Mouse (Mus musculus): Measurements from ENCODE around the gene P2rx1. TPM values are rescaled to one million over a fixed set of nuclear protein-coding genes. Genes with fewer than 3 reads are reported as not detected.
A peak's percentile ranks its signal among the peaks of the same experiment; 100 is the strongest.

The P2rx1 gene
- polyA plus RNA-seq, 1 experiment from 2014 or later = 1.0 TPM

DNA sequence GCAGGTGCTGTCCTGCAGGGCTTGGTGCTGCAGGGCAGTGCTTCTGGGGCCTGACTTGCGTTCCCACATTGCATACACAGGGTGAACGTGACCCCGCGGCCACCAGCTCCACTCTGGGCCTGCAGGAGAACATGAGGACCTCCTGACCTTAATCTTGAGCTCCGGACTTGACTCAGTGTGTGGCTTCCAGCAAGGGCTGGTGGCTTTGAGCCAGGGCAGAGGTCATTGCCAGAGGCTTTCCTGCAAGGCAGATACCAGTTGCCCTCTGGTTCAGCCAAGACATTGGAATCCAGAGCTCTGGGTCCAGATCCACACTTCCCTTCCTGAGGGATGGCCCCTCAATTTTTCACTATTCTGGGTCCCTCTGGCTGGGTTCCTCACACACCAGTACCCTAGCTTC is 15.1 kb downstream of the P2rx1 start:
- Histone ChIP-seq H3K4me1 (no peaks in the 10 kb centered on the region), H3K9me3 (no peaks in the 10 kb centered on the region), H3K27me3 (peaks cover 24% of the 10 kb centered on the region), H3K9ac (no peak overlapping the region), H3K4me3 (no peak overlapping the region), H3K27ac (no peak overlapping the region), H3K36me3 (no peaks in the 10 kb centered on the region), H3K4me2 (replicated peaks) (no peak overlapping the region)
- WGBS = 69% methylated on average over 5 of the region's 5 CpGs
- no peak for ATAC-seq (ENCODE audit: insufficient number of reproducible peaks, insufficient read depth, low FRiP score, low TSS enrichment)

DNA sequence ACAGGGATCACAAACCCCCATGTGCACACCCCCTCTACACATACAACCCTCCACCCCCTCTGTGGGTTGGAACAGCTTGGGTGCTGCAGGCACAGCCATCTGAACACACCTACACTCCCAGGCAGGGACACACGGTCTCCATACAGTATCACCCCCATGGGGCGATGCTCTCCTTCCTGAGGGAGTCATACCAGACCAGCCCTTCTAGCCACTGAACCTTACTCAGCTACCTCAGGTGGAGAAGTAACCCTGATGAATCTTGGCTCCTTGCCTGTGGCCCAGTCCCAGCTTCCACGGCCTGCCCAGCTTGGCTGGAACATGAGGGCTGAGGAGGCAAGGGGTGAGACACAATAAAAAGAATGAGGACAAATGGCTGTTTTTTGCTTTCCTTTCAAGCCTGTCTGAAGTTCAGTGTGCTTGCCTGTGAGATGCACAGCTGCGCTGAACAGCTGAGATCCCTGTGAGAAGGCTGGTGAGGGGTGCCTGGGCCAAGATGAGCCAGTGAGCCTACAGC is 16.0 kb downstream of the P2rx1 start:
- Histone ChIP-seq H3K9ac (no peak overlapping the region), H3K4me3 (no peak overlapping the region), H3K36me3 (no peaks in the 10 kb centered on the region), H3K4me1 (peaks cover 5% of the 10 kb centered on the region), H3K4me2 (replicated peaks) (no peak overlapping the region), H3K27ac (no peak overlapping the region), H3K9me3 (no peaks in the 10 kb centered on the region), H3K27me3 (peaks cover 23% of the 10 kb centered on the region)
- WGBS = 85% methylated on average over 4 of the region's 4 CpGs
- no peak for ATAC-seq (ENCODE audit: insufficient number of reproducible peaks, insufficient read depth, low FRiP score, low TSS enrichment)

DNA sequence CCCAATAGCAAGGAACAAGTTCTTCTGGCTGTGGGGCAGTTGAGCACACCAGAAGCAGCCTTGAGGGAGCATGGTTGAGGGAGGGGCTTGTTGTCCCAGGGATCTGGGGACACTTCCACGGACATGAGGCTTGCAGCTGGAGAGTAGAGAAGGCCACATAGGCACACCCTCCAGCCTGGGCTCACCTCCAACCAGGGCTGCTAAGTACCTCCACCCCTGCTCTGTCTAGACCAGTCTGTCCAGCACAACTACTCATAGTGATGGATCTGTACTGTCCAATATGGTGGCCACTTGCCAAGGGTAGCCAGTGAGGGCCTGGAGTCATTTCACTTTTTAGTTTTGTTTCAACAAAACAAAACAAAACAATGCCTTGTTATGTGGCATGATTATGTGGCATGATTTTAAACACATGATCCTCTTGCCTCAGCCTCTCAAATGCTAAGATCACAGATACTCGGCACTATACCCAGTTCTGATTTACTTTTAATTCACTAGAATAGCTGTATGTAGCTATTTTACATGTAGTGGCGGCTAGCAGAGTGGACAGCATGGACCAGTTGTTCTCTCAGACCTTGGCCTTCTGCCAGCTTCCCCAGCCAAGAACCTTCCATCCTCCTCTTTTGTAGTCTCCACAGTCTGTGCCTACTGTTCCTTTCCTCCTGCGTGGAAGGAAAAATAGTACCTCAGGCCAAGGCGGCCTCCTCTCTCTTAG is 16.6 kb downstream of the P2rx1 start:
- Histone ChIP-seq H3K4me3 (no peak overlapping the region), H3K4me1 (peaks cover 8% of the 10 kb centered on the region), H3K36me3 (no peaks in the 10 kb centered on the region), H3K27ac (no peak overlapping the region), H3K9me3 (no peaks in the 10 kb centered on the region), H3K27me3 (peaks cover 27% of the 10 kb centered on the region), H3K9ac (no peak overlapping the region), H3K4me2 (replicated peaks) (no peak overlapping the region)
- WGBS = 78% methylated on average over 5 of the region's 5 CpGs
- ATAC-seq (ENCODE audit: insufficient number of reproducible peaks, insufficient read depth, low FRiP score, low TSS enrichment) = no peak

DNA sequence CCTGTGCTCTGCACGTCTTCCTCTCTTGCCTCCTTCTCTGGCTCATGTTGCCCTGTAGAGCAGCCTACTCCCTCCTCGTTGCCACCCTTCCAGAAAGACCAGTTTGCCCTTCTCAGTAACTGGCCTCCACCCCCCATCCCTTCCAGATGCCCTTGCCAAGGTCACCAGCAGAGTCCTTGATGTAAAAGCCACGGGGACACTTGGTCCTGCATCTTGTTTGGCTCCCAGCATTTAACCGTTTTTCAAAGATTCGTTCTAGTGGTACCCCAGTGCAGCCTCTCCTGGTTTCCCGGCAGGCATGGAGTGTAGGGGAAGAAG is 17.2 kb downstream of the P2rx1 start:
- H3K27ac ChIP-seq = no peak overlapping the region
- ATAC-seq (ENCODE audit: insufficient number of reproducible peaks, insufficient read depth, low FRiP score, low TSS enrichment) = no peak
- H3K4me2 ChIP-seq (replicated peaks) = no peak overlapping the region
- 69% methylated on average over 6 of the region's 6 CpGs for WGBS
- H3K27me3 ChIP-seq = peaks cover 32% of the 10 kb centered on the region
- H3K4me3 ChIP-seq = no peak overlapping the region
- no peaks in the 10 kb centered on the region for H3K36me3 ChIP-seq
- H3K9me3 ChIP-seq = no peaks in the 10 kb centered on the region
- peaks cover 8% of the 10 kb centered on the region for H3K4me1 ChIP-seq
- no peak overlapping the region for H3K9ac ChIP-seq

DNA sequence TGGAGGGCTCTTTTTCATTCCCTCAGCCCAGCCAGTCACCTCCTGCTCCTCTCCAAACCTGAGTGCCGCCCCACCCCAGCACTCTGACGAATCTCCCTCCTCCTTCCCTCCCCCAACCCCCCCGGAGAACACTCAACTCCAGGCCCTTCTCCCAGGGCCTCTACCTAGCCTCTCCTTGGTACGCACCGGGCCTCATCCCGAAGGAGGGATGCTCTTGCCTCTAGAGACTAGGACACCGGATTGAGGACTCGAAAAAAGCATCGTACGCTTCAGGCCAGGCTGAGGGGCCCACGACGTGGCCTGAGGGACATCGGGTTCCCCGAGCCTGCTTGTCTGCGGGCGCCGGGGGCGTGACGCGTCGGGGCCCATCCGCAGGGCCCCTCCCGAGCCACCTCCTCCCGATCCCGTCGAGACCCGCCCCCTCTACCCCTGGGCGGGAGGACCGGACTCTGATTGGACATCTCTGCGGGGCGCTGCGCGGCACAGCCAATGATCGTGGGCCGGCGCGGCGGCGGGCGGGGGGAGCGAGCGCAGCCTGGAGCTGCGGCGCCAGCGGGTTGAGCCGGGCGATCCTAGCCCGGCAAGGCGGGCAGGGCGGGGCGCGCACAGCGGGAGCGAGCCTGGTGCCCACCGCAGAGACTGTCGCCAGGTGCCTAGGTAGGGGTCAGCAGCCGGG is 19.7 kb downstream of the P2rx1 start, which contains the start of gene Camkk1:
Gene Camkk1 (plus strand): TSS at position 538 of the 676 bp plus-strand sequence.
- Histone ChIP-seq H3K9ac (peak within 1 kb of the TSS; percentile 63), H3K27me3 (peaks cover 41% of the 10 kb centered on the region), H3K27ac (no peak within 1 kb of the TSS), H3K9me3 (no peaks in the 10 kb centered on the region), H3K36me3 (no peaks in the 10 kb centered on the region), H3K4me2 (replicated peaks) (peak within 1 kb of the TSS; percentile 97), H3K4me3 (peak within 1 kb of the TSS; percentile 66), H3K4me1 (peaks cover 12% of the 10 kb centered on the region)
- under 1% methylated on average over 57 of the region's 57 CpGs for WGBS
- ATAC-seq (ENCODE audit: insufficient number of reproducible peaks, insufficient read depth, low FRiP score, low TSS enrichment) = peak; percentile 92

DNA sequence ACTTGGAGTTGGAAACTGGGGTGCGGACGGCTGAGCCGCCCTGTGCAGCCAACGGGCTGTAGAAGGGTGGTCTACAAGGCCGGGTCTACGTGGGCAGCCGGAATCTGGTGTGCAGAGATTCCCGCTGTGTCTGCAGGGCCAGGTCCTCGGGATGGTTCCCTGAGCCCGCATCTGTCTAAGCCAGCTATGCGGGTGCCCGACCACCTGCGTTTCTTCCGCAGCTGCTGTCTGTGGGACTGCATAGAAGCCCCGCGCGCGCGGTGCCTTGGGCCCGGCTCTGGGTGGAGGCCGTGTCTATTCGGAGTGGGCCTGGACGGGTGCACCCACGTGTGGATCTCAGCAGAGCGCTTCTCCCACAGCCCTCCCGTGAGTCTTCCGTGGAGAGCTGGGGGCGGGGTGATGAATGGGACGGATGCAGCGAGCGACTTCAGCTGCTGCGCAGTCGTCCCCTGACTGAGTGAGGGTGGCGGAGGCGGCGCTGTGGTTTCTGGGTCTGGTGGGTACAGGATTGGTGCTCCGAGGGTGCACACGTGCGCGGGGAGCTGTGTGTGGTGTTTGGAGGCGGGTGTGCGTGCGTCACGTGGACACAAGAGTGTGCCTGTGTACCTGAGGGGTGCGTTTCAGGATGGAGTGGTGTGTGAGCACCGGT is 20.4 kb downstream of the P2rx1 start:
- Histone ChIP-seq H3K4me3 (peak overlapping the region; percentile 66), H3K27me3 (peaks cover 41% of the 10 kb centered on the region), H3K4me1 (peaks cover 17% of the 10 kb centered on the region), H3K36me3 (no peaks in the 10 kb centered on the region), H3K9ac (peak overlapping the region; percentile 63), H3K27ac (no peak overlapping the region), H3K9me3 (no peaks in the 10 kb centered on the region), H3K4me2 (replicated peaks) (peak overlapping the region; percentile 97)
- ATAC-seq (ENCODE audit: insufficient number of reproducible peaks, insufficient read depth, low FRiP score, low TSS enrichment) = peak; percentile 32
- WGBS = 2% methylated on average over 46 of the region's 46 CpGs

DNA sequence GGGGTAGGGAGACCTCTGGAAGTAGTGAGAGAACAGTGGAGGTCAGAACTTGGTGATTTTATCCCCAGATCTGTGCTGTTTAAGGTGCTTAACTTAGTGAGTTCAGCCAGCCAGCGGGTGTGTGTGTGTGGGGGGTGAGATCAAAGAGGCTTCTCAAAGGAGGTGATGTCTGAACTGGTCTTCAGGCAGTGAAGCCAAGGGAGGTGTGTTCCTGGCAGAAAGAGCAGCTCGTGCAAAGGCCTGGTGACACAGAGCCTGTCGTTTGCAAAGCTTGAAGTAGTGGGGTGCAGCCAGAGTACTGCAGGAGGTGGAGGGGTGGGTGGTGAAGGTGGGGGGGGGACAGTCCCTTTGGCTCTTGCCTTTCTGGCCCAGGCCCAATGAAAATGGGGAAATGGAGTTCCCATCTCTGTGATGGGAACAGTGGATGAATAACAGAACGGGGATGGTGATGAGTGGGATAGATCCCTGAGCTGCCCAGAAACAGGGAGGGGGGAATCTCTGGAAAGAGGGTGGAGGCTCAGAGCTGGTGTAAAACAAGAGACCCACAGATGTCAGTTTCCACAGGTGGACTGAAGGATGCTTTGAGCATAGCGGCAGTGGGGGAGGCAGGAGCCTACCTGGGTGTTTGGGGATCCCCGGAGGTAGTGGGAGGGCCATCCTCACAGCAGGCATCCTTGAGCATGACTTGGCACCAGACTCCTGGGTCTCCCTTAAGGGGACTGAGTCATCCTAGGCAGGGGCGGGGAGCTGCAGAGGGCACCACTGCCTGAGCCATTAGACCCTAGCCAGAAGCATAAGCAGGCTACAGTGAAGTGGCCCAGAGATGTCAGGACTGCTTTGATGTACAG is 22.3 kb downstream of the P2rx1 start:
- ATAC-seq (ENCODE audit: insufficient number of reproducible peaks, insufficient read depth, low FRiP score, low TSS enrichment) = no peak
- no peak overlapping the region for H3K27ac ChIP-seq
- H3K4me2 ChIP-seq (replicated peaks) = no peak overlapping the region
- H3K9me3 ChIP-seq = no peaks in the 10 kb centered on the region
- no peak overlapping the region for H3K9ac ChIP-seq
- peaks cover 25% of the 10 kb centered on the region for H3K4me1 ChIP-seq
- H3K36me3 ChIP-seq = no peaks in the 10 kb centered on the region
- 59% methylated on average over 7 of the region's 7 CpGs for WGBS
- H3K27me3 ChIP-seq = peaks cover 34% of the 10 kb centered on the region
- no peak overlapping the region for H3K4me3 ChIP-seq

DNA sequence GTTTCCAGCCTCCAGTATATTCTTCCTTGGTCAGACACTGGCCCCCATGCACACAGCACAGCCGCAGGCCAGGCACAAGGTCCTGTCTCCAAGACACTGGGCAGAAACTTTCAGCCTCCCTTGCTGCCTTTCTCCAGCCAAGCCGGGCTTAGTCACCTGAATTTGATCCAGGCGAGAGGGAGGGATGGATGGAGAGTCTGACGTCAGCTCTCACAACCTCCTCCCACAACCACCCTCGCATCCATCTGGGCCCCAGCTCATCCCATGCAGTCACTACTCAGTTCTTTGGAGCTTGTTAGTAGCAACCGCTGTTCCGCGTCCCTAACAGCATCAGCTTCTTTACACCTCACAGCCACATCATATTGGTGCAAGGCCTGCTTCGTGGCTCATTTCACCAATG is 24.2 kb downstream of the P2rx1 start:
- H3K4me2 ChIP-seq (replicated peaks) = no peak overlapping the region
- peaks cover 25% of the 10 kb centered on the region for H3K4me1 ChIP-seq
- WGBS = 43% methylated on average over 9 of the region's 9 CpGs
- no peaks in the 10 kb centered on the region for H3K36me3 ChIP-seq
- ATAC-seq (ENCODE audit: insufficient number of reproducible peaks, insufficient read depth, low FRiP score, low TSS enrichment) = no peak
- no peak overlapping the region for H3K27ac ChIP-seq
- peaks cover 29% of the 10 kb centered on the region for H3K27me3 ChIP-seq
- H3K9ac ChIP-seq = no peak overlapping the region
- no peaks in the 10 kb centered on the region for H3K9me3 ChIP-seq
- no peak overlapping the region for H3K4me3 ChIP-seq

DNA sequence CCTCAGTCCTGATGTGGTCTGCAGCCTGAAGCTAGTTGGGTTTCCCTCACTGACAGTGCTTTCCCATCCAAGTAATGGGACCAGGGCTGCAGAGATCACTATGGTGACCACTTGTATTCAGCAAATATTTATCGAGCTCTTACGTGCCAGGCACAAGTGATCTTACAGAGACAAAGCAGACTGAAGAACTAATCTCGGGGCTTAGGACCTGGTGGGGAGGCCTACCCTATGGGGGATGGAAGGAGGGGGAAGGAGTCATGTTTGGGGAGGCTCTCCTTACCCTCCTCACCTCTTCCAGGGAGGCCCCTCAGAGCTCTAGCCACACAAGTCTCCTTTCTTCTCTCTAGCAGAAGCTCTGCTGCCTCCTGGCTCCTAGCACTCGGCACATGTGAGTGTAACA is 24.9 kb downstream of the P2rx1 start:
- Histone ChIP-seq H3K4me1 (peaks cover 25% of the 10 kb centered on the region), H3K9ac (no peak overlapping the region; the same call in 1 of the 2 replicates), H3K4me2 (replicated peaks) (no peak overlapping the region), H3K36me3 (no peaks in the 10 kb centered on the region), H3K27me3 (peaks cover 29% of the 10 kb centered on the region), H3K4me3 (no peak overlapping the region), H3K9me3 (no peaks in the 10 kb centered on the region), H3K27ac (no peak overlapping the region)
- WGBS = 53% methylated on average over 4 of the region's 4 CpGs
- no peak for ATAC-seq (ENCODE audit: insufficient number of reproducible peaks, insufficient read depth, low FRiP score, low TSS enrichment)

DNA sequence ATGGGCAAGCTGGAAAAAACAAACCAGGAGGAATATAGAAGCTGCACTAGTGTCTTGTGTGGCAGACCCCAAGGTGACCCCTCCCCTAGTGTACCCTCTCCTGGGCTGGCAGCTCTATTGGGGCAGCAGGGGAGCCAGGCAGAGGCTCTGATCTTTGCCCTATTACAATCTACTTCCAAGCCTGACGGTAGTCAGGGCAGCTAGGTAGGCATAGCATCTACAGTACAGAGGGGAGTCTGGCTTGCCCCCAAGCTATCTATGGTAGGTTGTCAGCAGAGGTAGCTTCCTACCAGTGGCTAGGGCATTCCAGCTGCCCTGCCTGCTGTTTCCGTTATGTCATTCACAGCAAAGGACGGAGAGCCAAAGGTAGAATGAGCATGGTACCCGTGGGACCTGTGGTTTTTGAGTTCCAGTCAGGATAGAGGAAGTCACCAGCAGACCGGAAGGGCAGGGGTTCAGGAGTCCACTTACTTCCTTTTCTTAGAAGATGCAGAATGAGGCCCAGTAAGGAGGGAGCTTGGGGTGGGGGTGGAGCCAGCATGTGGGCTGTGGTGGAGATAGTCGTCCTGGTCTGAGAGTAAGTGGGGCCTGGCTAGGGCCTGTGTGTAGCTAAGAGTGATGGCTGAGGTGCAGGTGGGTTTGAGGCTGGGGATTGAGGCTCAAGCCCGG is 25.5 kb downstream of the P2rx1 start:
- Histone ChIP-seq H3K4me2 (replicated peaks) (no peak overlapping the region), H3K27ac (no peak overlapping the region), H3K9me3 (no peaks in the 10 kb centered on the region), H3K36me3 (no peaks in the 10 kb centered on the region), H3K9ac (no peak overlapping the region), H3K4me3 (no peak overlapping the region), H3K4me1 (peaks cover 24% of the 10 kb centered on the region), H3K27me3 (peaks cover 26% of the 10 kb centered on the region)
- no peak for ATAC-seq (ENCODE audit: insufficient number of reproducible peaks, insufficient read depth, low FRiP score, low TSS enrichment)
- WGBS = 44% methylated on average over 7 of the region's 7 CpGs

DNA sequence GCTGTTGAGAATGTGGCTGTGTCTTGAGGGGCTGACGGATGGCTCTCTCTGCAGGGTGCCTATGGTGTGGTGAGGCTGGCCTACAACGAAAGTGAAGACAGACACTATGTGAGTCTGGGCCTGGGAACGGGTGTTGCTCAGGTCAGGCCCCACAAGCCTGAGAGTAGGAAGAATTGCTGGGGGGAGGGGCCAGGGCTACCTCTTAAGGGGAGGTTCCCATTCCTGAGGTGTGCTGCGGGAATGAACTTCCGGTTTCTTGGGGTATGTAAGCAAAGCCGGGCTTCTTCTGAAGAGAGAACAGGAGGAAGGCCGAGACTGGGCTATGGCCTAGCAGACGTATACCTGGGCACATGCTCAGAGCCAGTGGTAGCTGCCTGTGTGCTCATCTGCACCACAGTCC is 28.1 kb downstream of the P2rx1 start:
- no peak overlapping the region for H3K9ac ChIP-seq
- H3K27ac ChIP-seq = no peak overlapping the region
- no peak overlapping the region for H3K4me3 ChIP-seq
- WGBS = 46% methylated on average over 8 of the region's 8 CpGs
- no peaks in the 10 kb centered on the region for H3K36me3 ChIP-seq
- H3K9me3 ChIP-seq = no peaks in the 10 kb centered on the region
- H3K4me1 ChIP-seq = peaks cover 22% of the 10 kb centered on the region
- peaks cover under 1% of the 10 kb centered on the region; the same call in 1 of the 2 replicates for H3K27me3 ChIP-seq
- ATAC-seq (ENCODE audit: insufficient number of reproducible peaks, insufficient read depth, low FRiP score, low TSS enrichment) = no peak
- no peak overlapping the region for H3K4me2 ChIP-seq (replicated peaks)

All from embryonic facial prominence, embryonic 12.5 days (tissue).